Mouse (Mus musculus) adrenal gland (tissue): ENCODE results near the gene Bcas3.

Experiments
- intact Hi-C: fragments of 180-260 bp; cut with DNase I; formaldehyde crosslinking; loops from one replicate; pipeline ENCODE4 v1.15.1; 2025

Gene Bcas3

GRCm38 (mm10) chr11:85367823-85368222, 14.9 kb downstream of the Bcas3 start:
- intact Hi-C loops, result no loop called here

DNA sequence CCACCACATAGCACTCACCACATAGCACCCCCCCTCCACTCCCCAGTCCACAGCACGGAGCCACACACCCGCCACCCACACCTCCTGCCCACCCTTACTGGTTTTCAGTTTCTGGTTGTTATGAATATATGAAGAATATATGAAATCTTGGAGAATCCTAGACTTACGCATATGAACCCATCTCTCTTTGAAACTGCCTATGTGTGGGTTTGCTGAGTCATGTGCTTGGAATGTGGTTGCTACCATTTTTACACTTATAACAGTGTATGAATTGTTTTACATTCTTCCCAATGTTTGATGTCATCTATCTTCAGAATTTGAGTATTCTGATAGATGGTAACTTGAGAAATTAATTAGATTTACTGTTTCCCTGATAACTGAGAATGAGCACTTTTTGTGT, 26.1 kb downstream of the Bcas3 start:
- intact Hi-C loops, result no loop called here

DNA sequence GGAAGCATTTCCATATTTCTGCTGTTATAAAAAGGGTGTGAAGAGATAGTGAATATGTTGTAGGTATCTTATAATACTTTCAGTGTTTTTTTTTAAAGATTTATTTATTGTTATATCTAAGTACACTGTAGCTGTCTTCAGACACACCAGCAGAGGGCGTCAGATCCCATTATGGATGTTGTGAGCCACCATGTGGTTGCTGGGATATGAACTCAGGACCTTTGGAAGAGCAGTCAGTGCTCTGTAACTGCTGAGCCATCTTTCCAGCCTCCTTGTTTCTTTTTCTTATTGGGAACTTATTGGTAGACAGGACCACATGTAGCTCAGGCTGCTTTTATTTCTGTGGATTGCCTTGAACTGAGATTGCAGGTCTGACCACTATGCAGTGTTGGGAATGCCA, 27.1 kb downstream of the Bcas3 start:
- intact Hi-C loops, result loop anchor here (5.0 to 10.0 kb wide), 2 partner anchors 87 to 435 kb away; no protein-coding TSS in a partner anchor

DNA sequence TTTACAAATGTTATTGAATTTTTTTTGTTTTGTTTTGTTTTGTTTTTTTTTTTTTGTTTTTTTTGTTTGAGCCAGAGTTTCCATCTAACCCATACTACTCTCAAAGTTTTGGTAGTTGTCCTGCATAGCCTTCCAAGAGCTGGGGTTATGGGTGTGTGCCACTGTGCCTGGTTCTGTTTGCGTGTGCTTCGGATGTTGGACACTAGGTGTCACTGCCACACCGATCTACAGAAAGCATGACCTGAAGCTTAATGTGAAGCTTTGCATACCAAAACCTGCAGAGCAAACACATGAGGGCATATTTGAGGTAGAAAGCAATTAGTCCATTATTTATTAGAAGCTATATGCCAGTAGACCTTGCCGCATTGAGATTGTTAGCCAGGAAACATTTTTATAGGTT, 29.1 kb downstream of the Bcas3 start:
- intact Hi-C loops, result loop anchor here (5.0 to 10.0 kb wide), 2 partner anchors 85 to 433 kb away; no protein-coding TSS in a partner anchor

DNA sequence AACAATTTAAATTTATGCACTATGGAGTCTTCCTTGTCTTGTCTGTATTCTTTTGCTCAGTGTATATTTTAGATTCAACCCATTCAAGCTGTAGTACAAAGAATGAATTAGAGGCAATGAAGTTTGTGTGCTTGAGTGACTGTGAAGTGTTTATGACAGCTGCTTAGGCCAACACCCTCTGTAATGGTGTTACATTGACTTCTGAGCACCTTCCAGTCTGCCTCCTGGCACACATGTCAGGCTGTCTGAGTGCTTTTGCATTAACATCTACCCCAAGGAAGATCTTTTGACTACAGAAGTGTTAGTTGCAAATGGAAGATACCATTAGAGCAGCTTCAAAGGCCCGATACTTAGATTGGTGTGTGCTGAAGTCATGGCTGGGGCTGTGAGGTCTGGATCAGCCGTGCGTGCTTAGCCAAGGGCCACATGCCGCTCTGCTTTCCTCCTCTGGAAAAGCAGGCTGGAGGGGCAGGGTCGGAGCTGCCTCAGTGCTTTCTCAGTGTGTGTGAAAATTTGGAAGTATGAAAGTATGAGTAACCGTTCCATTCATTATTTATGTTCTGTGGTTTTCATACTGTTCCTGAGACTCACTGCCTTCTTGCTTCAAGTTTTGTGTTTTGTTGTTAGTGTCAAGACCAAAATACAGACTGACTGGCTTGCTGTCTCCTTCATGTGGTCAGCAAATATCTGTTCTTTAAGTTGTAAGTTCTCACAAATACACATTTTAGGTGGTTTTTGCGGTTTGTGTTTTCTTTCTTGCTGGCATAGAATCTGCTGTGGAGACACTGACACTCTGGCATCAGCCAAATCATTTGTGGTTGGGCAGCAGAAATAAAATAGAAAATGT, 31.2 kb downstream of the Bcas3 start:
- intact Hi-C loops, result loop anchor here (5.0 to 10.0 kb wide), 2 partner anchors 83 to 431 kb away; no protein-coding TSS in a partner anchor

GRCm38 (mm10) chr11:85392179-85392863, 39.4 kb downstream of the Bcas3 start:
- intact Hi-C loops, result no loop called here

GRCm38 (mm10) chr11:85392864-85393220, 39.9 kb downstream of the Bcas3 start:
- intact Hi-C loops, result no loop called here

DNA sequence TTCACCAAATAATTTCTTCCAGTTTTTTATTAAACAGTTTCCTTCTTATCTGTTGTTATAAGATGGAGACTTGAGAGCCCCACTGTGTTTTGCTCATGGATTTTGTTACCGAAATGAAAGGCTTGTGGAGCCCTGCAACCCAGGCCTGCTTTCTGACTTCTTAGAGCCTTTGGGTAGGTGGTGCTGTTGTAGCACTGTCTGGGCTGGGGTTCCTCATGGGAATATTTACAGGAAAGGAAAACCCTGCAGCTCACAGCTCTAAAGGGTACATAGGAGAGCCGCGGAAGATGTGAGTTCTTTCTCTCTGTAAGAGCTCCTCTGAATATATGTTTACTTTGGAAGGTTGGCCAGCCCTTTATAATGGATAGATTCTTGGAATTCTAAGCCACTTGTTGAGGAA, 41.0 kb downstream of the Bcas3 start:
- intact Hi-C loops, result no loop called here

- intact Hi-C loops, result no loop called here
These were observed 42.4 kb downstream of the Bcas3 start for GRCm38 (mm10) chr11:85395361-85395760.

DNA sequence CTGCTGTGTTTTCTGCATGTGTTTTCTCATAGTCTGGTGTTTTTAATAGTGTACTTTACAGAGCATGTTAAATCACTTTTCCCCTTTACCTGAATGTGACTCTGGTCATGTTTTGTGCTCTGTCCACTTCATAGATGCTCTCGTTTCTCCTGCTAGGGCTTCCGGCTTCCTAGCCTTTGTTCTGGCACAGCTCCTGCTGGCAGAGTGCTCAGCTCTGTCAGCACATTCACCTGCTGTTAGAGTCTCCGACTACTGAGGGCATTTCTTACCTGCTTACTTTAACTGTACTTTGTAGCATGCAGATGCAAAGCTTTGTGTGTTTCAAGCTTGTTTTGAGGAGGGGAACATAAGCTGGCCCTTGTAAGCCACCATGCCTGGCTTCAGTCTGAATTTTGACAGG, 53.6 kb downstream of the Bcas3 start:
- intact Hi-C loops, result no loop called here

GRCm38 (mm10) chr11:85407700-85408099, 54.7 kb downstream of the Bcas3 start:
- intact Hi-C loops, result no loop called here

- intact Hi-C loops, result no loop called here
These were observed 59.4 kb downstream of the Bcas3 start for GRCm38 (mm10) chr11:85412319-85412718.

- intact Hi-C loops, result no loop called here
These were observed 61.5 kb downstream of the Bcas3 start for GRCm38 (mm10) chr11:85414476-85414875.

DNA sequence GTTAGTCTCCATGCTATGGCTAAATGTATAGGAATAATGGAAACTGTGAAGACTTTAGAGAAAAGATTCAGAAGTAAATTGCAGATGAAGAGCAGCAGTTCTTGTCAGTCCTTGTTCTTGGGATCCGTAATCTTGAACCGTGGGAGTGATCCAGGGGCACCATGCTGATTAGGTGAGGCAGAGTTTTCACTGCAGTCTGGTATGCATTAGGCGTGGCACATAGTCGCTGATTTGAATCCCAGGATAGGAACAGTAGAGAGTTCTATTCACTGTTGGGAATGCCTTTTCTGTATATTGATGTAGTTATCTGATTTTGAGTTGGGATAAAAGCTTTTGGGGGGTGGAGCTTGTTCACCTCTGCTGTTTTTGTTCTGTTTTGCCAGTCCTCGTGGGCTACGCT, 74.4 kb downstream of the Bcas3 start:
- intact Hi-C loops, result no loop called here

GRCm38 (mm10) chr11:85428227-85428626, 75.3 kb downstream of the Bcas3 start:
- intact Hi-C loops, result no loop called here

- intact Hi-C loops, result no loop called here
These were observed 77.9 kb downstream of the Bcas3 start for GRCm38 (mm10) chr11:85430743-85431448.

- intact Hi-C loops, result no loop called here
These were observed 94.4 kb downstream of the Bcas3 start for GRCm38 (mm10) chr11:85447375-85447774.

DNA sequence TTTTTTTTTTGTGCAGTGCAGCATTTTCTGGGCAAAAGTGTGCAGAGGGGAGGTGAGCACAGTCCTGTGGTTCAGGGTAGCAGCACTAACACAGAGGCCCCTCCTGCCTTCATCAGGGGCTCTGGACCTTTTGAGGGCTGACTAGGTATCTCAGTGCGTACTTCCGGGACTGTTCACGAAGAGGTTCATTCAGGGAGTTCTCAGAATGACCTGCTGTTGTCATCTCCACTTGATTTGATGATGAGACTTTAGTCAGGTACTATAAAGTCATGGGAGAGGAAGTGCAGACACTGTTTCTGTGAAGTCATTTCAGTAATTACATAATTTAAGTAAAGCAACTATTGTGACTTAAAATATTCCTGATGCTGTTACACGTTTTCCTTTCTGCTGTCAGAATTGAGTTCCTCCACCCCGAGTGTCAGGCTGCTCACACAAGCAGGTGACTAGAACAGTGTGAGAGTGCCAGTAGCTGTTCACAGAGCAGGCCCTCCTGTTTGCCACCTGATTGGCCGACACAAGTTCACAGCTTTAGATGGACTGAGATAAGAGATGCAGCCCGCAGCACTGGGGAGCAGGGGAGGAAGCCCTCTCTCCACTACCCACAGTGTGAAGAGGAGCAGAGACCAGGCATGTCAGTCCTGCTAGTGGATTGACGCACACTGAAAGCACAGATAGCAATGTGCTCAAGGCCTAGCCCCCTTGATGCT, 100.8 kb downstream of the Bcas3 start:
- intact Hi-C loops, result no loop called here

- intact Hi-C loops, result no loop called here
These were observed 101.3 kb downstream of the Bcas3 start for GRCm38 (mm10) chr11:85454305-85454682.

DNA sequence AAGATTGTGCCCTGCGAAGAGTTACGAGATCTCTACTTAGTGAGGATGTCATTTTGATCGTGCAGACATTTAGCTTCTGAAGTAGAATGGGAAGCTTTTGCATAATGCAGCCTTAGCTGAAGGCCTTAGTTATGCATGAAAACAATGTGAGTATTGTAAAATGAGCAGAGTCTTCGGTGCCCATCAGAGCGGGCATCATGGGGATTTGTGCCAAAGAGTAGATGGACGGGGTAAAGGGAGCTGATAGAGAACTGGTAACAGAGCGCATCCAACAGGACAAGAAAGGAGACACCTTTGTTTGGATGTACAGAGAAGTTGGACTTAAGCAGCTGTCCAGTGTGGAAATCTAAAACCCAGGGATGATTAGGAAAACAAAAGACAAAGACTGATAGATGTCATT, 108.6 kb downstream of the Bcas3 start:
- intact Hi-C loops, result no loop called here

- intact Hi-C loops, result loop anchor here (5.0 kb wide), 1 partner anchor 87 kb away; no protein-coding TSS in a partner anchor
These were observed 116.6 kb downstream of the Bcas3 start for GRCm38 (mm10) chr11:85469526-85469925.
